Mouse (Mus musculus): ENCODE data around the gene Zmym3.

The Zmym3 gene

DNA sequence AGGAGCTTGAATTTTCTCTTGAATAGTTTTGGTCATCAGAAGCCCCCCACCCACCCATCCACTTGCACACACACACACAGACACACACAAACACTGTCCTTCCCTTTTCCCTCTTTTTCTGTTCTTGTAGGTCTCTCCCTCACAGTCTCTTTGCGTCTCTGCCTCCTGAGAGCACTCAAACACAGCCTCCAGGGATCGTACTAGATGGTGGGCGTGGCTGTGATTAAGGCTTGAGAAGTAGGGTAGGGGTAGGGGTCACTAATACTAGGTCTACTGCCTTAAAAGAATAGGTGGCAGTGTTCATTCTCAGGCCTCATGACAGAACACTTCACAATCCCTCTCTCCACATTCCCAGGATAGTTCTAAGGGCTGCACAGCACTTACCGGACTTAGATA is at the start of gene Zmym3:
Zmym3 (minus strand) TSS at position 150 of the 396 bp plus-strand sequence.
- no peak for DNase-seq (ENCODE audit: extremely low read depth, insufficient read length, low spot score)

DNA sequence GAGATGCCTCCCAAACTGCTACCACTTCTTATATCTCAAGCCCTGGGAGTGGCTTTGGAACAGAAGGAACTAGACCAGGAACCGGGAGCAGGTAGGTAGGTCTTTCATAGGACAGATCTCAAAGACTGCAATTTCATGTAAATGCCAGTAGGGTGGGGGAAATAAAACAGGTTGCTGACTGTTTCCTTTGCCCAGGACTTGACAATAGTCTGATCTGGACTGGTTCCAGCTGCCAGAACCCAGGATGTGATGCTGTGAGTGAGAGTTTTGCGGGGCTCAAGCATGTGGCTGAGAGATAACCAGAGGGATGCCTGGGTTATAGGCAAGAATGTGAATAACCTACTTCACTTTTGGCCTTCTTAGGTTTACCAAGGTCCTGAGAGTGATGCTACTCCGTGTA is 30.9 kb upstream of the Zmym3 start:
- no peak for DNase-seq (ENCODE audit: extremely low read depth, insufficient read length, low spot score)

GRCm38 (mm10) chrX:101451147-101451546 is 30.5 kb upstream of the Zmym3 start:
- DNase-seq (ENCODE audit: extremely low read depth, insufficient read length, low spot score): no peak

DNA sequence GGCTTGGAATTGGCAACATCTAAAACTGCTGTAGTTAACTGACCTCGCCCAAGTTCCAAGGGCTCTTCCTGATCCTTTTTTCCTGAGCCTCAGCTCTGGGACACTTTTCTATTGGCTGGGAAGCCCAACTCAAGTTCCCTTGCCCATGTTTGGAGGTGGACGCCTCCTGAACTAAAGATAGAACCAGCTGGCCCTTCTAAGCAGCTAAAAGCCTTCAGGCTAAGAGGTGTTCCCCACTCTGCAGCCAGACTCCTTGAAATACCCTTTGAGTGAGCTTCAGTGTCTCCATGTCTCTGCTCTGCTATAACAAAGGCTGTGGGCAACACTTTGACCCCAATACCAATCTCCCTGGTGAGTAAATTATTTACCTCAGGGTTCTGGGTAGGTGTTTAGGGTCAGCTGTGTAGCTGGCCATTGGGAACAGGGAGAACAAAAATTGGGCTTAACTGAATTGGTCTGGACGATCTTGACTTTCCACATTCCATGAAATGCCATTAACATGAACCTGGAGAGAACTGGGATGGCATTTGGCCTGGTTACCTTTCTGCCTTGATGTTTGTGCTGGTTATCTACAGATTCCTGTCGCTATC is 28.3 kb upstream of the Zmym3 start, which contains the start of gene Itgb1bp2:
Itgb1bp2 (plus strand) TSS at position 203 of the 590 bp plus-strand sequence.
- DNase-seq (ENCODE audit: extremely low read depth, insufficient read length, low spot score): no peak

GRCm38 (mm10) chrX:101429976-101430375 is 9.3 kb upstream of the Zmym3 start:
- peak; percentile 49 for DNase-seq (ENCODE audit: extremely low read depth, insufficient read length, low spot score)

GRCm38 (mm10) chrX:101429142-101429949 is 8.7 kb upstream of the Zmym3 start, which contains the start of gene Nono:
Gene Nono, plus strand, starts transcription at chrX:101429318.
- DNase-seq (ENCODE audit: extremely low read depth, insufficient read length, low spot score): peak; percentile 89

GRCm38 (mm10) chrX:101428785-101429141 is 8.1 kb upstream of the Zmym3 start:
- DNase-seq (ENCODE audit: extremely low read depth, insufficient read length, low spot score): no peak

GRCm38 (mm10) chrX:101427774-101428173 is 7.1 kb upstream of the Zmym3 start:
- no peak for DNase-seq (ENCODE audit: extremely low read depth, insufficient read length, low spot score)

DNA sequence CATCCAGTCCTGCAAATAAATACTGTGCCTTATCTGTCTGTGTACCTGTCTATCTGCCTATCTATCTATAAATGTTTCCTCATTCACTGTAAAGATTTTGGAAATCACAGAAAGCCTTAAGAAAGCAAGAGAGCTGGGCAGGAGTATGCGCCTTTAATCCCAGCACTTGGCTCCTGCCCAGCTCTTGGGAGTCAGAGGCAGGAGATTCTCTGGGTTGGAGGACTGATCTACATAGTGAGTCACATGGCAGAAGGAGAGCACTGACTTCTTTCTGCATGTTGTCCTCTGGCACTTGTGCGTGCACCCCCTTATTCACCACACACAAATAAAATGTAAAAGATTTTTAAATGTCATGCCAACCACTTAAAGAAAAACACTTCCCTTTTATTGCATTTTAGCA is 2.8 kb upstream of the Zmym3 start:
- DNase-seq (ENCODE audit: extremely low read depth, insufficient read length, low spot score): no peak

DNA sequence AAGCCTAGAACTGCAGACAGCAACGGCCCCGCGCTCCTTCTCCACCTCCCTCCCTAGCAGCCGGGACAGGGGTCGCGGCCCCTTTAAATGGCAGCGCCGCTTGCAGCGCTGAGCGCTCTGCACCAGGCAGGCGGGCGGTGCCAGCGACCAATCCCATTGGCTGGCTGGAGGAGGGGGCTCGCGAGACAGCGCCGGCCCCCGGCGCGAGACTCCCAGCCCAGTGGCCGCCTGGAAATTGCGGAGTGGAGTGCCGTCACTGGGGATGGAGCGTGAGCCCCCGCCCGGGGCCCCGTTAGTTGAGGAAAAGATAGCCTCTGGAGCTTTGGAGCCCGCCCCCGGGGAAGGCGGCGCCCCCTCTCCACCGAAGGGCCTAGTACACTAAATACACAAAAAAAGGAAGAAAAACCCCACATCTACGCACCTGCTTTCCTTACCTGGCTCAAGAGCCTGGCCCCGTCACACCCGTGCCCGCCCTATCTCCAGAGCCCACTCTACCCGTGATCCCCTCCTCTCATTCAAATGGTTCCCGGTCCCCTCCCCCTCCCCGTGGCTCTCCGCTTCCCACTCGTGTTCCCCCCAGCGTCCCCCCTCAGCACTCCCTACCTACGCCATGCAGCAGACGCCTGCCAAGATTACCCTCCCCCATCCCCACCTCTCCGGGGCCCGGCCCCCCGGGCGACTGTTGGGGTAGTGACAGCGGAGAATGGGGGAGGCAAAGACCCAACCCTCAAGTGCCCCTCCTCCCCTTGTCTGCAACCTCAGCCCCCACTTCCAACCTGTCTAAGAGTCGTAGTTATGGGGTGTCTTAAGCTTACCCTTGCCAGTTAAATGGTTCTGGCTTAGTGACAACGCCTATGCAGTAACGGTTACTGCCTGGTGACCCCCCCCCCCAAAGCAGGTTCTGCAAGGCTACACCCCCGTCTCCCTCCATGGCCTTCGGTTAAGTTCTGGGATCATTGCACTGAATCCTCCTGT is 637 bp downstream of the Zmym3 start:
- DNase-seq (ENCODE audit: extremely low read depth, insufficient read length, low spot score): peak; percentile 87

- peak; percentile 58 for DNase-seq (ENCODE audit: extremely low read depth, insufficient read length, low spot score)
Measured at GRCm38 (mm10) chrX:101418946-101419724, 1.5 kb downstream of the Zmym3 start.

DNA sequence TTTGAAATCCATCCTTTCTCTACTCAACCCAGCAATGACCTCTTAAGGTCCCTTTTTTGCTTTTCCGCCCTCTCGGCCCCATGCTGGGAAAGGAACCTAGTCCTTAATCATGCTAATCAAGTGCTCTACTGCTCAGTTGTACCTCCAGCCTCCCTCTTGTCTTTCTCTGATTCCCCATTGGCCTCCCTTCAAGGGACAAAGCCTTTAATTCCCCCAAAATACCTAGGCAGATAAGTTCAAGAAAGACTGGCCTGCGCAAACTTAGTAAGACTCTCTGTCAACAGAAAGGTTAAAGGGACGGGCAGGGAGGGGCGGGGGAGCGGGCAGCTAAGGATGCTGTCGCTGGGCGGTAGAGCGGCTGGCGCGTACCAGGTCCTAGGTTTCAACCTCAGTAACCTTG is 24.2 kb downstream of the Zmym3 start:
- DNase-seq (ENCODE audit: extremely low read depth, insufficient read length, low spot score): no peak

GRCm38 (mm10) chrX:101394341-101394740 is 26.3 kb downstream of the Zmym3 start:
- no peak for DNase-seq (ENCODE audit: extremely low read depth, insufficient read length, low spot score)

GRCm38 (mm10) chrX:101388866-101389537 is 31.6 kb downstream of the Zmym3 start:
- no peak for DNase-seq (ENCODE audit: extremely low read depth, insufficient read length, low spot score)

- DNase-seq (ENCODE audit: extremely low read depth, insufficient read length, low spot score): no peak
Measured at GRCm38 (mm10) chrX:101386222-101386621, 34.4 kb downstream of the Zmym3 start.

DNA sequence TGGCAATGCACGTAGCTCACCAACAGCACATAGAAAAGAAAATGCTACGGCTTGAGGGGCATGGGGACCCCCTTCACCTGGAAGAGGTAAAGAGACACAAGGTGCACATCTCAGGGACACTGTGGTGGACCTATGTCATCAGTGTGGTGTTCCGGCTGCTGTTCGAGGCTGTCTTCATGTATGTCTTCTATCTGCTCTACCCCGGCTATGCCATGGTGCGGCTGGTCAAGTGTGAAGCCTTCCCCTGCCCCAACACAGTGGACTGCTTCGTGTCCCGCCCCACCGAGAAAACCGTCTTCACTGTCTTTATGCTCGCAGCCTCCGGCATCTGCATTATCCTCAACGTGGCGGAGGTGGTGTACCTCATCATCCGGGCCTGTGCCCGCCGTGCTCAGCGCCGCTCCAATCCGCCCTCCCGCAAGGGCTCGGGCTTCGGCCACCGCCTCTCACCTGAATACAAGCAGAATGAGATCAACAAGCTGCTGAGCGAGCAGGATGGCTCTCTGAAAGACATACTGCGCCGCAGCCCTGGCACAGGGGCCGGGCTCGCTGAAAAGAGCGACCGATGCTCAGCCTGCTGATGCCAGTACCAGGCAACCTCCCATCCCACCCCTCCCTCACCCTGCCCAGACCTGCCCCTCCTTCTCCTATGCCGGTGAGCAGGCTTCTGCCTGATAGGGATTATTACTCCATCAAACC is 36.1 kb downstream of the Zmym3 start:
- DNase-seq (ENCODE audit: extremely low read depth, insufficient read length, low spot score): no peak

DNA sequence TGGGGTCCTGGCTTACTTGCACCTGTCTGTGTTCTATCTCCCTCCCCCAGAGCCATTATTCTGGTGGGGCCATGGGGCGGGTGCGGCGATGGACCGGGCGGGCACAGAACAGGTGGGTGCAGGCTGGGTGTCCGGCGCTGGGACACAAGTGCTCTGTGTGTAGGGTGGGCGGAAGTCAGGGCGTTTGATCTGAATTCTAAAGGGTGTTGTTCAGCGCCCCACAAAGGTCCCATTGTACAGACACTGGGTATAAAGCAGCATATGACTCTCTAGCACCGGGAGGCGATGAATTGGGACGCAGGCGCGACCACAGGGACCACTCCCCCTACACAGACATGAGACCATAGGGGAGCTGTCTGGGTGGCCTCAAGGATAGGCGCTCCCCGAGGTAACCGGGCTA is 37.2 kb downstream of the Zmym3 start:
- DNase-seq (ENCODE audit: extremely low read depth, insufficient read length, low spot score): no peak

- DNase-seq (ENCODE audit: extremely low read depth, insufficient read length, low spot score): no peak
Measured at GRCm38 (mm10) chrX:101379744-101380143, 40.9 kb downstream of the Zmym3 start.

GRCm38 (mm10) chrX:101377076-101377475 is 43.6 kb downstream of the Zmym3 start:
- DNase-seq (ENCODE audit: extremely low read depth, insufficient read length, low spot score): no peak

Measured in 3134 (cell line).